Comparison of ENCODE assay signal across 29 mouse cellular contexts in the genomic region with DNA sequence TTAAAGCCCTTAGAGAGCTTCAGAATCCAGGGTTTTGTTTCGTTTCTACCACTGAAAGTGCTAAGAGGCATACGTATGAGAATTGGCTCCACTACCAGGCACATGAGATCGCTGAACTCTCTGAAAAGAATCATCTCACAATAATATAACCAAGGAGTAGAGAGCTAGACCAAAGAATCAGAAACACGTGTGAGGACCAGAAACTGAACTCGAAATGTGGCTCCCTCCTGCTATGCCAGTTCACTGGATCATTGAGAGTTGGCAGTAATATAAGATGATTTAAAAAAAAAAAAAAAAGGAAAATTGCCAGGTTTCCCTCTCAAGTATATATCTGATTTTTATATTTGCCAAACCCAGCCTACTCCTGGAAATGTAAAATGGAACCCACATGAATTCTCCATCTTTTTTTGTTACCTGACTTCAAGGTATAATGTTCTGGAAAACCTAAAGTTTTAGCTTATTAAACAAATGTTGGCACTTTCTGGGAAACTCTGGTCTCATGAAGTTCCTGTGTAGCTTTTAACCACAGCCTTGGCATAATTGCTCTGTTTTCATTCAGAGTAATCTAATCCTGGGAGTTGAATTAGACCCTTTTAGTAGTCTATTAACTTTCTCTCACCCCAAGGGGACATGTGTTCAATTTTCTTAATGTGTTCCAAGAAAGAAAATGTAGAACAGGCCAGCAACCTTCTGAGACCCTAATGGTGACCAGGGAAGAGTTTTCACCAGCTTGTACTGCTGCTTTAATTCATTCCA. TPM values are rescaled to one million over a fixed set of nuclear protein-coding genes. Genes with fewer than 3 reads are reported as not detected.
DNase-seq lines count a peak whose midpoint lies in the region; ATAC-seq lines count a peak whose summit lies in the region.
"Had no signal": no experiment of that assay in that cellular context is flagged by ENCODE, and none has a peak within 500 bp of the region (broad histone marks: within the 10 kb centered on the region; RNA-seq: fewer than 3 reads in every experiment).

No protein-coding gene starts in this region.

- peak overlapping the region; percentile 48 for H3K27ac ChIP-seq in limb, embryonic 13.5 days
- H3K27ac ChIP-seq: forebrain, embryonic 10.5 days; forebrain, embryonic 15.5 days; gastrocnemius, adult 2 months; layer of hippocampus, adult 2 months; liver, embryonic 13.5 days; macrophage; midbrain, embryonic 13.5 days; neural tube, embryonic 13.5 days had no signal

- peak; percentile 82; the same call in 1 of the 2 replicates for ATAC-seq in limb, embryonic 13.5 days (ENCODE audit: low FRiP score, low read depth)
- ATAC-seq: forebrain, embryonic 15.5 days; hindbrain, embryonic 16.5 days; intestine, embryonic 16.5 days; midbrain, embryonic 13.5 days had no signal

- no peak overlapping the region for H3K4me3 ChIP-seq in limb, embryonic 13.5 days
- H3K4me3 ChIP-seq: forebrain, embryonic 10.5 days; forebrain, embryonic 15.5 days; gastrocnemius, adult 2 months; layer of hippocampus, adult 2 months; liver, embryonic 13.5 days; midbrain, embryonic 13.5 days; neural tube, embryonic 13.5 days had no signal

- no peaks in the 10 kb centered on the region for H3K27me3 ChIP-seq in limb, embryonic 13.5 days
- H3K27me3 ChIP-seq: forebrain, embryonic 15.5 days; liver, embryonic 13.5 days; midbrain, embryonic 13.5 days; neural tube, embryonic 13.5 days had no signal

- peaks cover 18% of the 10 kb centered on the region for H3K4me1 ChIP-seq in limb, embryonic 13.5 days
- H3K4me1 ChIP-seq: forebrain, embryonic 10.5 days; forebrain, embryonic 15.5 days; liver, embryonic 13.5 days; midbrain, embryonic 13.5 days; neural tube, embryonic 13.5 days had no signal

- DNase-seq in embryo, embryonic 10 days (ENCODE audit: low spot score), result peak; percentile 6
- DNase-seq in embryo, embryonic 10.5 days (ENCODE audit: low spot score), result no peak
- DNase-seq in adipocyte (ENCODE audit: low spot score), result peak; percentile 7
- DNase-seq in fibroblast of lung, adult 2 months (ENCODE audit: low read depth), result peak; percentile 26
- no peak for DNase-seq in cerebellum, adult 8-10 months
- DNase-seq in layer of hippocampus, adult 9-11 months, result no peak
- DNase-seq in yolk sac, embryonic 10.5 days (ENCODE audit: low spot score), result no peak
- DNase-seq: adrenal gland, postnatal 36 days; cerebellum, adult 18-20 months; cerebellum, postnatal 14 days; gastrocnemius, adult 2 months; gastrocnemius, postnatal 36 days; heart, adult 18-20 months; heart, postnatal 4 days; left cerebral cortex, postnatal 4 days; liver, embryonic 13.5 days; lung, adult 2 months; lung, postnatal 10 days; thymus, postnatal 4 days had no signal

- H3K36me3 ChIP-seq in limb, embryonic 13.5 days, result no peaks in the 10 kb centered on the region
- H3K36me3 ChIP-seq: forebrain, embryonic 10.5 days; forebrain, embryonic 15.5 days; liver, embryonic 13.5 days; midbrain, embryonic 13.5 days; neural tube, embryonic 13.5 days had no signal

- H3K9ac ChIP-seq in limb, embryonic 13.5 days, result no peak overlapping the region
- H3K9ac ChIP-seq: forebrain, embryonic 15.5 days; liver, embryonic 13.5 days; midbrain, embryonic 13.5 days; neural tube, embryonic 13.5 days had no signal

- WGBS in limb, embryonic 13.5 days, result 31% methylated on average over 5 of the region's 5 CpGs

- no peak overlapping the region for H3K4me2 ChIP-seq in limb, embryonic 13.5 days (replicated peaks)
- H3K4me2 ChIP-seq: forebrain, embryonic 15.5 days; heart, embryonic 11.5 days; liver, embryonic 13.5 days; midbrain, embryonic 13.5 days; neural tube, embryonic 13.5 days had no signal

- no peaks in the 10 kb centered on the region for H3K9me3 ChIP-seq in limb, embryonic 13.5 days
- H3K9me3 ChIP-seq: forebrain, embryonic 10.5 days; forebrain, embryonic 15.5 days; liver, embryonic 13.5 days; midbrain, embryonic 13.5 days; neural tube, embryonic 13.5 days had no signal

RNA-seq across cellular contexts. Expression of gene Mme, which starts 58.7 kb away (rescaled TPM):
- 44.9 and 47.6 TPM in 2 replicates for polyA plus RNA-seq in limb, embryonic 13.5 days (2015; fragmentation: Nextera tagmentation; extraction: Ambion mirVana)
- polyA plus RNA-seq: macrophage had no signal

Comparison
In these comparisons a context has a peak if more than half of its experiments do, and no peak if none do; other contexts are left out.
1. DNase-seq: peak in embryo, embryonic 10 days (single experiment), adipocyte (single experiment) and fibroblast of lung, adult 2 months (single experiment); none in embryo, embryonic 10.5 days (single experiment), cerebellum, adult 8-10 months (single experiment), layer of hippocampus, adult 9-11 months (single experiment) and yolk sac, embryonic 10.5 days (single experiment).